Mouse (Mus musculus) adrenal gland, postnatal 4 days (tissue): ENCODE measurements around the gene Zc3h7a. TPM values are rescaled to one million over a fixed set of nuclear protein-coding genes. Genes with fewer than 3 reads are reported as not detected.

Experiments
- DNase-seq, 2 experiments: peaks; one replicate each; pipeline ENCODE4 v3.0.0; 2021 to 2022; ENCODE audit warnings: low spot score in 2 of 2, mixed read lengths in 2 of 2
- total RNA-seq, 2 experiments: library from RNA; stranded (reverse); gene quantifications; 2 replicates each; pipeline ENCODE4 v1.2.3; 2021

Zc3h7a gene
- total RNA-seq, 2 experiments from 2014 or later, result 94.4 to 117 TPM

DNA sequence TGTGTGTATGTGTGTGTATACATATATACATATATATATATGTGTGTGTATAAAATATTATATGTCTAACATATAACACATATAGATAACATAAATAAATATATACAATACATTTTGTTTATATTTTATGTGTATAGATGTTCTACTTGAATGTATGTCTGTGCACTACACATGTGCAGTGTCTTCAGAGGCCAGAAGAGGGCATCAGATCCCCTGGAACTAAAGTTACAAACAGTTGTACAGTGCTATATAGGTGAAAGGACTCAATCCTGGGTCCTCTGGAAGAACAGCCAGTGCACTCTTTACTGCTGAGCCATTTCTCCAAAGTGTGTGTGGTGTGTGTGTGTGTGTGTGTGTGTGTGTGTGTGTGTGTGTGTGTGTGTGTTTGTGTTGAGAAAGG is 21.7 kb downstream of the Zc3h7a start:
- DNase-seq, result no peak

DNA sequence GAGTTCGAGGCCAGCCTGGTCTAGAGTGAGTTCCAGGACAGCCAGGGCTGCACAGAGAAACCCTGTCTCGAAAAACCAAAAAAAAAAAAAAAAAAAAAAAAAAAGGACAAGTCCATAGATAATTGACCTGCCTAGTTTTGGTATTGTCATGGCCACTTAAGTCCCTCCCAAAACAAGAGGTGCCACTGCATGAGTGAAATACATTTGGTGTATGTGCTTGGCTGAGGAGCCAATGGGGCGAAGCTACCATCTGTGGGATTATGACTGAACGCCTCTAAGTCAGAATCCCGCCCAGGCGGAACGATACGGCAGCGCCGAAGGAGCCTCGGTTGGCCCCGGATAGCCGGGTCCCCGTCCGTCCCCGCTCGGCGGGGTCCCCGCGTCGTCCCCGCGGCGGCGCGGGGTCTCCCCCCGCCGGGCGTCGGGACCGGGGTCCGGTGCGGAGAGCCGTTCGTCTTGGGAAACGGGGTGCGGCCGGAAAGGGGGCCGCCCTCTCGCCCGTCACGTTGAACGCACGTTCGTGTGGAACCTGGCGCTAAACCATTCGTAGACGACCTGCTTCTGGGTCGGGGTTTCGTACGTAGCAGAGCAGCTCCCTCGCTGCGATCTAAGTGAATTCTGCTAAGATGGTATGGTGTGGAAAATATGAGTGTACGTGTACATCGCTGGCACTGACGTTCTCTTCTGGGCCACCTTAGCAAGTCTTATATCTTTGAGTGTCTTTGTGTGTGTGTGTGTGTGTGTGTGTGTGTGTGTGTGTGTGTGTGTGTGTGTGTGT is 32.3 kb downstream of the Zc3h7a start:
- peak; percentile 100 for DNase-seq

DNA sequence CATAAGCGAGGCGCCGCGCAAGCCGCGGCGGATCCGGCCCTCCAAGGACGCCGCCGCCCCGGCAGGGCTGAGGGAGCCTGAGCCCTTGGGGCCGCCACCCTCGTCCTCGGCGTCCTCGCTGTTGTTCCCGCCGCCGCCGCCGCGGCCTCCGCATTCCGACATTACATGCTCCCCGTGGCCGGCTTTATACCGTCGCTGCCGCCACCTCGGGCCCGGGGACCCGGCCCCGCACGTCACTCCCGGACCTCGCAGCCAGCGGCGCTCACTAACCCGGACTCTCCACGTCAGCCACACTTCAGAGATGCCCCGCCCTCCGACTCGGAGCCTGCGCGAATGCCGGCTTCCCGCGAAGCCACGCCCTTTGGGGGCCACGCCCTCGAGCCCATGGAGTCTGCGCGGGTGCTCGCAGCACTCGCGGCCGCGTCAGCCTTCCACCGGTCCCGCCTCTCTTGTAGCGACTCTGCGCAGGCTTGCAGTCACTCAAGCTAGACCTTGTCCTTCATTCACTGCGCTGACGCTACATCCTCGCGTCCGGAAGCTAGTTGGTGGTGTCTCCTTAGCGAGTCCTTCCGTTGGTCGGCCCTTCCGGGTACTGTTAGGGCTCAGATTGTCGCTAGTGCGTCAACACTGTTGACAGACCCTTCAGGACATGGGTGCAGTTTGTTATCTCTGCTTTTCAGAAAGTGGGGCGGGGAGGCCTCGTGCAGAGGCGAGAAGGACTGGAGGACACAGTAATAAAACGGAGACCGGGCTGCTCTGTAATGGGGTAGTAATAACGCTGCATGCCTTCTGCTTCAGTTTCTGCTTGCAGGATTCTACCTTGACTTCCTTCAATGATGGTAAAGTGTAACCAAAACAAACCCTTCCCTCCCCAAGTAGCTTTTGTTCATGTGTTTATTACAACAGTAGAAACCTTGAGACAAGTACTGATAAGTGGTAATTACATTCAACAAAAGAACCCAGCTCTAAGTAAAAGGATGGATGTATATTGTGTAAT is 41.5 kb downstream of the Zc3h7a start, which contains the start of gene Txndc11:
TSS of gene Txndc11 (minus strand) at position 303 of the 997 bp plus-strand sequence.
- DNase-seq, result peak; percentile 98 to 99

DNA sequence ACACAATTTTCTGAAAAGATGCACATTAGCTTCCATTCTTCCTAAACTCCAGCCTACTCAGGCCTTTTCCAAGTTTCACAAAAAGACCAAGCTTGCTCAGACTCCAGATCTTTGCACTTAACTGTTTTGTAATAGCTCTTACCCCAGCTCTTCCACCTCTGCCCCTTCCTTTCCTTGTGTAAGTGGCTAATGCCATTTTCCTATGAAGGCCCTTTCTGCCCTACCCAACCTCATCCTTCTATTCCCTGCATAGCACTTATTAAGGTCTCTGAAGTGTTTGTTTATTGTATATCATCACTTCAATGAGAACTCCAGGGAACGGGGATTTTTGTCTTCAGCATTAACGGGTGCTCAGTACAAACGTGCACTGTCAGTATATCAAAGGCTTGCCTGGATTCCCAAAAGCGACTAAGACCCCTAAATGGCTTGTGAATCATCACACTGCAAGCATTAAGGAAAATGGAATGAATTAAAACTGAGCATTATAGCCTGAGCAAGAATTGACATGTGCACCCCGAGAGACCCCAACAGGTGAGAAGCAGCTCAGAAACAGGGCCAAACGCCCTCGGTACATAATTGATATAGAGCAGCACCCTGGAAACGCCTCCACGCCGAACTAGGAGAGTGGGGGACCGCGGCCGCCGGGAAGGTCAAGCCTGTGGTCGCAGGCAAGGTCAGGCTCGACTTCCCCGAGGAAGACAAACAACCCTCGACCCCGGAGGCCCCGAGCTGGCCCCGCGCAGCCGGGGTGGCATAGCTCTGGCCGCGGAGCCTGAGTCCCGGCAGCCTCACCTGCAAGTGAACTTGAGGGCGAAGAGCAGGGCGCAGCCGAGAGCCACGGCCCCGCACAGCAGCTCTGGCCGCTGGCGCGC is 42.5 kb downstream of the Zc3h7a start:
- DNase-seq, result peak in 1 of 2 experiments; percentile 15

DNA sequence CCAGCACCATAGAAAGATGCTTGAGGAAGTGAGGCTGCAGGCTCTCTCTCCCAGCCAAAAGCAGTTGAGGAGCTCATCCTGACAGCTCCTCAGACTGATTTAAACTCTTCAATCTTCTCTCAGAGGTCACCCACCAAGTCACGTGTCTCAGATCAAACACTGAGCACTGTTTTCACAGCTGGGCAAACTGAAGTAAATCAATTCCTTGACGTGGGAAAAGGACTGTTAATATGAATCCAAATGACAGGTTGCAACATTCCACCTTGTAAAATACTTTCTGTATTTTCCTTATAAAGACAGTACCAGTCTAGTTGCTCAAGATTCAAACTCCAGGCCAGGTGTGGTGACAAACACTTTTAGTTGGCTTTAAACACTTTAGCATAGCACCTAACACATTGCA is 43.4 kb downstream of the Zc3h7a start:
- DNase-seq, result no peak

DNA sequence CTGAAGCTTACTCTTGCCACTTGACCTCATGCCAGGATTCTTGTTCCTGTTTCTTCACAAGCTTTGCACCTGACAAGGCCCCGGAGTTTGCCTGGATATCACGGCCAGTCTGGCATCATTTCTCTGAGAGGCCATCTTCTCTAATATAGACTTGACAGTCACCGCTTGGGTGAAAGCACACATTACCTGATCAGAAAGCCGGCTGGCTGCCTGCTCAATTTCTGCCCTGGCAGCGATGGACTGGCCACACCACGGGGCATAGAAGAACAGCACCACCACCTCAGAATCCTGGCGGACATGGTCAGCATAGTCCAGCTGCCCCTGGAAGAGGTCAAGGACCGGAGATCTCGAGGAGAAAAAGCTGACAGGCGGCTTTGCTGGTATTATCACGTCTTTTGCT is 47.9 kb downstream of the Zc3h7a start:
- no peak for DNase-seq

DNA sequence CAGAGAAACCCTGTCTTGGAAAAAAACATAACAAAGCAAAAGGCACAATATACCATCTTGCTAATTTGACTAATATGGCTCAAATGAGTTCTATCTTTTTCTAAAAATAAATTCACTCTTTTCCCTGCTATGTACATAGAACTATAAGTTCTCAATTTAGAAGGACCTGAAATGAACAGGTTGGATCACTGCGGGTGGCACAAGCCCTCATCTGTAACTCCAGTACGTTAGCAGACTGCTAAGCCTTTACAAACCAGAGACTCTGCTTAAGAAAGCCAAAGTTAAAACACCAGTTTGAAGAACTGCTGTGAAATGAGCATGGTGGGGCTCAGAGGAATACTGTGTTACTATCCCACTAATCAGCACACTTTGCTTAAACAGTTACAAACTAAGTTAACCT is 50.8 kb downstream of the Zc3h7a start:
- no peak for DNase-seq

DNA sequence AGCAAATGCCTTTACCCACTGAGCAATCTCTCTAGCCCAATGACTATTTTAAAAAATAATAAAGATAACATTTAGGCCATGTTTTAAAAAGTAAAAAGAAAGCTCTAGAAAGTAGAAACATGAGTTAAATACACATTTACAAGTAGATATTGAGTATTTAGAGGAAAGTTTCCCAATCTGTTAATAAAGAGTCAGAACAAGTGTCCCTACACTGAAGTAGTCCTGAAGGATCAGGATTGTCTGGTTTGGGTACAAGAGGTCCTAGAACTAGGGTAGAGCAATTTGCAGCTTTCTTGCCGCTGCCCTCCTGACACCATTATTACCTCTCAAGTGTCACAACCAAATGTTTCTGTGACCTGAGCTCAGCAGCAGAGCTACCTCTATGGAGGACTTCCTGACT is 52.1 kb downstream of the Zc3h7a start:
- no peak for DNase-seq

DNA sequence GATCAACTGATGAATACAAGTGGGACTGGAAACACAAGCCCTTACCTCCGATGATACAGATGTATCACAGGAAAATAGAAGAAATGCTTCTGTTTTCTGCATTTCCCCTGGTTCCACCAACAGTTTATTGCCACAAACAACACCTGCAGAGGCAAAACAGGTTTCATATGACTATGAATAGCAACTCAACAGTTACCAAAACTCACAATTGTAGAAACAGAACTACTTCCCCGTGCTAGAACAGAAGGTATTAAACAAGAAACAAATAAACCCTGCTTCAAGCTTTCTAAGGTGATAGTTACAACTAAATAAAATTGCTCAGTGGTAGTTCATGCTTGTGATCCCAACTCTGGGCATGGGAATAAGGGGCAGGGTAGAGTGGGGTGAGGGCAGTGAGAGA is 53.6 kb downstream of the Zc3h7a start:
- no peak for DNase-seq

DNA sequence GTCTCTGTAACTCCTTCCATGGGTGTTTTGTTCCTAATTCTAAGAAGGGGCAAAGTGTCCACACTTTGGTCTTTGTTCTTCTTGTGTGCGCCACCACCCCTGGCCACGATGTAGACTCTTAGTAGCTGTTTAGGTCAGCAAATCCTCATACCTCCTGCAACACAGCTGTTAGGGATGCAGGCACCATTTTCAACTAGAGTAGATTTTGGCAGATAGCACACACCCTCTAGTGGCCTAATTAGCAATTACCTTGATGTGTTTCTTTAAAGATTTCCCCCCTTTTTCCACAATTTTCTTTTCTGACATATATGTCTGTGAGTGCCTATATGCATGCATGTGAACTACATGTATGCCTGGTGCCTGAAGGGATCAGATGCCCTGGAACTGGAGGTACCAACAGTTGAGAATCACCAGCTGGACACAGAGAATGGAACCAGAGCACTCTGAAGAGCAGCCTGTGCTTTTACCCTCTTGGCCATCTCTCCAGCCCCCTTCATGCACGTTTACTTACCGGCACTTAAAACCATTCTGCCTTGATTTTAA is 66.9 kb downstream of the Zc3h7a start:
- no peak for DNase-seq

DNA sequence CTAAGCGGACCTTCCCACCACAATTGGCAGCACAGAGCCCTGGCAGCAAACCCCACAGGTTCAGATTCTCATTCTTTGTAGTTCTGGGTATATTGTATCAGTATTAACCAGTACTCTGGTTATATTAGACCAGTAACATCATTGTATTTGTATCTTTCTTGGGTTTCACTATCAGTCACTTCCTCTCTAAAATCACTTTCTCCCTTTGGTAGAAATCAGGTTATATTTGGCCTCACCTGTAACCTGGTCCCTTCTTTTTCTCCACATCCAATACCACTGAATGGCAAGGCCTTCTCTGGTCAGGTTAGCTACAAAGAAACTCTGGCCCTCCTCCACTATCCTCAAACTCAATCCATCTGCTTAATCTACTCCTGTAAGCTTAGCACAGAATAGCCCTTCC is 71.3 kb downstream of the Zc3h7a start:
- no peak for DNase-seq

DNA sequence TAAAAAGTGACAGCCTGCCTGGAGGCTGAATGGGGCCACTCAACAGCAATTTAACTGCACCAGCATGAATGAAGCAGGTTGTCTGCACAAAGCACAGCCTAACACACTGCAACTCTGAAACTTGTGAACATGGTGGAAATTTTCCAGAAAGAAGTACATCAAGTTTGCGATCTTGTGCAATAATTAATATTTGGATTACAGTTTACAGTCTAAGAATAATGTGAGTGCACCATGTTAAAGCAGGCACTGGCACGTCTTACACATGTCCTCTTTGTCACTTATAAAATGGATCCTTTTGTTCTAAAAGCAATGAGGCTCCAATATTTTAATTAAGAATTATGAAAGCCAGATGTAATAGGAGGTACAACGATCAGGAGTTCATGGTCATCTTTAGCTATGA is 78.9 kb downstream of the Zc3h7a start:
- no peak for DNase-seq

DNA sequence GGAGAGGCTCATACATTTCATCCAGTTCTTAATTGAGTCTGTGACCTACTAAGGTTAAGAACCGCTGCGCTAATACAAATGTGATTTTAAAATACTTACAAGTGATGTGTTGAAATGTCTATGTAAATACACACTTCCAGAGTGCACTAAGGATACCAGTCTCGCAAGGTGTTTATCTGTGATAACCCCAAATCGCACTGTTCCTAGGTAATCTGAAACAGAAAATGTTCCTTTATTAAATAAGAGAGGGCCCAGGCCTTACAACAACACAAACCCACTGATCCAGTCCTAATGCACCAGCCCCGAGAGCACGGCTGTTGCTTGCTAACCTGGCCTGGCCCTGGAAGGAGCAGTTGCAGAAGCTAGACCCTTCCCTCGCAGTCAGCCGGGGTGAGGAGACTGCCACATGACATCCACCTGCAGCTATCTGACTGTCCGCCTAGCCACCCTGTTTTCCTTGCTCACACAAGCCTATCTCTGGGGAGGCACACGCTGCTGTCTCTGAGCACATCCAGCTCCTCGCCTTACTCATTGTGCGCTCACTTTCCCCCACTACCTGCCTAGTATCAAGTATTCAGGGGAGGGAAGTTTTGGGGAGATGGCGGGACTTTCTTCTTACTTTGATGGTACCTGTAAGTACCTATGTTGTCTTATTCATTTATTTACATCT is 82.3 kb downstream of the Zc3h7a start:
- DNase-seq, result no peak

DNA sequence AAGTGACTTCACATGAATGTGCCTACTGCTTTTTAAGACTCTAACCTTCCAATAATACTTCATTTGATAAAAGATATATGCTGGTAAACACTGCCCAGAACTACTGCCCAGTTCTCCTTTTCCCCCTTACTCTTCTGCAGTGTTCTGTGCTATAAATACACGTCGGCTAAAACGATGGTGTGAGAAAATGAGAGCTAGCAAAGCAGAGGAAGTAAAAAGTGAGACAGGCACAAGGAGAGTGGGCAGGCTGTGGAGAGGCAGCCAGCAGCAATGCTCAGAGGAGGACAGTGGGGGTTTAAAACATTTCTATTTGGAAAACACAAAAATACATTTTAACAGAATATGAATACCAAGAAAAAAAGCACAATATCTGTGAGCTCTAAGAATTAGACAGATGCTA is 83.7 kb downstream of the Zc3h7a start:
- DNase-seq, result no peak

DNA sequence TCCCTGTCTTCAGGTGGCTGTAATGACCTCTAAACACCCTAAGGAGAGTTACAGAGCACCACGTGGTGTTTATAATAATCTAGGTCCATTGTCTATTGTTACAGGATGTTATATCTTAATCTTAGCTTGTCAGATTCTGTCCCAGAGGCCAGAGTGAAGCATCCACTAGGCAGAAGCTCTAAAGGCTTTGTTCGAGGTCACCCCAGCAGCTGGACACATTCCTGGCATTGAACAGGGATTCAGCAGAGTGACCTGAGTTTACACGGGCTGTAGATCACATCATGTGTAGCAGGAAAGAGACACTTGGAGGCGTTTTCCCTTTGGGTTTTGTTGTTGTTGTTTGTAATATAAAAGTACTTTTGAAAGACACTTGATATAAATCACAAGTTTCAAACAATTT is 84.1 kb downstream of the Zc3h7a start:
- DNase-seq, result no peak

DNA sequence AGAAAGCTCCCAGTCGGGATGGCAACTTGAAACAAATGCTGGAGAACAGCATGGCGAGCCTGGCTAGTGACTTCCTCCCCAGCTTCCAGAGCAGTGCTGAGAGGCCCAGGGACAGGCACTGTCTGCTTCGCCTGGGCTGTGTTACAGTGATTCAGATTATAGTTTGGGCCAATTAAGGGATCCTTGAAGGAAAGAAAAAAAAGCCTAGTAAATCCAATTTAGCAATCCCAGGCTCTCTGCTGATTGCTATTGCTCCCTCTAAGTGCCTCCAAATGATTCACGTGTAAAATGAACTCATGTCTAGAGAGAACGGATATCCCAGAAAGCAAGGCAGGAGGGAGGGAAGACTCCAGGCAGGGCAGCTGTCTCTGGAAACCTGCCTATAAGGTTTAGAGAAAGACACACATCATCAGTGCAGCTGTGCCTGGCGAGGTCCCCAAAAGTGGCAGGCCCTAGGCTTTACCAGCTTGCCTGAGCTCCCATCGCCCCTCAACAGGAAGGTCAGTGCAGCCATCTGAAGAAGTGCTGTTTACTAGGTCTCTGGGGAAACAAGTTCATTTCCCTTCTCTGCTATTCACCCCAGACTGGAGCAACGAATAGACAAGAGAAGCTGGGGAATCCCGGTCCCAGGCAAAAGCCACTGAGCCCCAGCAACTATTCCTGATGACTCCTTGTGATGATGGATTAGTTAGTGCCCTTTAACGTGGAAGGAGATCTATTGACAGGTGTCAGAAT is 85.2 kb downstream of the Zc3h7a start:
- DNase-seq, result no peak

DNA sequence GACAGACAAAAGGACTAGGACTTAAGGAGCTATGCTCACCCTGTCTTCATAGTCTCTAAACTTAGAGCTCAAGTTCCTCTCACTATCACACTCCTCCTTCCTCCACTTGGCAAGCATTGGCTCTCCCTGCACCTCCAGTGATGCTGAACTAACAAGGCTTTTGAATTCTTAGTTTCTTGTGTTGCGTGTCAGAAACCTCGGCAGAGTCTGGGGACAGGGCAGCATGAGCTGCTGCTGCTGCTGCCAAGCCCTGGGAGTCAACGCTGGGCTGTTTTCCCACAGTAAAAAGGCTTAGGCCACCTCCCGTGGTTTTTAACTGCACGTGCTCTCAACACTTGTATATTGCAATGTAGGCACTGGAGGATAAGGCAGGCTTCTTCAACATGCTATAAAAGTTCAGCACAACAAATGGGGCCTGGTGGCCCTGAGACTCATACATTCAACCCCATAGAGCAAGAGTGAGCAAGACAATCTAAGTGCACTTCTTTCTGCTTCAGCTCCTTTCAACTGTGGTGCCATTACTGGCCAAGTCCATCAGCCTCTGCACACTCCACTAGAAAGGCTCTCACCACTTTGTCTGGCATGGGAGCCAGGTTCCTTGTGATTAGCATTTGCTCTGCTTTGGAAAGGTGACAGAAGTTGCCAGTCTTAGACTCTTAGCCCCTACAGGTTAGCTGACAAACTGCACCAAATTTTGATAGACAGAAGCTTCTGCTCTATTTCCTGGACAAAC is 89.2 kb downstream of the Zc3h7a start:
- no peak for DNase-seq
